Mouse (Mus musculus): ENCODE measurements around the gene Gak. TPM values are rescaled to one million over a fixed set of nuclear protein-coding genes. Genes with fewer than 3 reads are reported as not detected.

The Gak gene
- total RNA-seq, 2 experiments from 2014 or later: 95.7 to 103 TPM

DNA sequence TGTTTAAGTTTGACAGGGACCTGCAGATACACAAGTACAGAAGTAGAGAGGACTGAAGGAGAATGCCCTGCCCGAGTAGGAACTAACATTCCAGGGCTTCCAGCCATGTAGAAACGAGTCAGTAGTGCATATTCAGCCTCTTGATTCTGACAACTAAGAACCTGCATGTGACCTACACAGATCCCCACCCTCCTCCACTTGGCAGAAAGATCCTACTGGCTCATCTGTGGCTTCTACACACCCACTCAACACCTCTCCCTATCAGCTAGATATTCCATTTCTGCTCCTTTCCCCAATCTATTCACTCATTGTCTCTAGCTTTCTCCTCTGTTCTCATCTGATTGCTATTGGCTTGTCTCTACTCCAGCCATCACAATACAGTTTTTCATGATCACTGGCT, 7.7 kb downstream of the Gak start:
- no peak for DNase-seq (ENCODE audit: extremely low spot score in 1 of 2, low spot score in 1 of 2)

DNA sequence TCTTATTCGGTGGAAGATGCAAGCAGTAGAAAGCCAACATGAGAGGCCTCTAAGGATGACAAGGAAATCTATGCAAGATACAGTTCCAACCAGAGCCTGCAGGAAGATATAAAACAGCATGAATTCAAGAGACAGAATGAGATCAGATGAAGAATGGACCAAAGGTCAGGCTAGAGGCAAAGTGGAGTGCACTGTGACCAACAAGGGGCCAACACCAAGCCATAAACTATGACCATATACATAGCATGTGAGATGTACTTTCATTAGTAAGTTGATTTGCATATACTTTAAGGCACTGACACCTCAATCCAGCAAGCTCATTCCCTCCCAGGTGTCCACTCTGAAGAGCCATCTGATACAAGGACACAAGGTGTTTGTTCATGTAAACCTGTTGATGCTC, 19.1 kb downstream of the Gak start:
- DNase-seq (ENCODE audit: extremely low spot score in 1 of 2, low spot score in 1 of 2): no peak

DNA sequence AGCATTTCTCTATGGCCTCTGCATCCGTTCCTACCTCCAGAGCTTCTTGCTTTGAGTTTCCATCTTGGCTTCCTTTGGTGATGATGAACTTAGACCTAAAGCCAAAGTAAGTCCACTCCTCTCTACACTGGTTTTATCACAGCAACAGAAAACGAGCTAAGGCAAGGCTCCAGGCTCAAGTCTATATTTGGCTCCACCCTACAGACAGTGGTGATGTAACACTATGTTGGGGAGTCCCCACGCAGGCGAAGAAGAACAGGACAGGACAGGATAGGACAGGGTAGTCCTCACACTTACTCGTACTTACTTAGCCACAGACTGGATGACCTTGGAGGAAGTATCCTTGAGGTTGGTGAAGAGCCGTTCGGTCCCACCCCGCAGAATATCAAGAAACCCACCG, 27.0 kb downstream of the Gak start:
- DNase-seq (ENCODE audit: extremely low spot score in 1 of 2, low spot score in 1 of 2): no peak

DNA sequence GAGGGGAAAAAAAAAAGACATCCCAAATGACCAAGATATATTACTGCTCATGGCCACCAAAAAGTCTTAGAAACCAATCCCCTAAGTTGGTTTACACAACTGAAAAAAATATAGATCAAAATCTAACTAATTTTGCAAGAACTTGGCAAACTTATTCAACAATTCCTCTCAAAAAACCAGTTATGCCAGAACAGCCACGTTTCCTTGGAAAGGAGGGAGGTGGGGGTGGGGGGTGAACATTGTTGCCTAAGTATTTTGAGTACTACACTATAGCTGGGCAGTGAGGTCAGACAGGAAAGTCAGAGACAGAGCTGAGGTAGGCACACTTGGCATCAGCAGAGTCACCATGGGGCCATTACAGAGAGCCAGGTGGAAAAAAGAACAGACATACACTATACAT, 29.6 kb downstream of the Gak start:
- no peak for DNase-seq (ENCODE audit: extremely low spot score in 1 of 2, low spot score in 1 of 2)

DNA sequence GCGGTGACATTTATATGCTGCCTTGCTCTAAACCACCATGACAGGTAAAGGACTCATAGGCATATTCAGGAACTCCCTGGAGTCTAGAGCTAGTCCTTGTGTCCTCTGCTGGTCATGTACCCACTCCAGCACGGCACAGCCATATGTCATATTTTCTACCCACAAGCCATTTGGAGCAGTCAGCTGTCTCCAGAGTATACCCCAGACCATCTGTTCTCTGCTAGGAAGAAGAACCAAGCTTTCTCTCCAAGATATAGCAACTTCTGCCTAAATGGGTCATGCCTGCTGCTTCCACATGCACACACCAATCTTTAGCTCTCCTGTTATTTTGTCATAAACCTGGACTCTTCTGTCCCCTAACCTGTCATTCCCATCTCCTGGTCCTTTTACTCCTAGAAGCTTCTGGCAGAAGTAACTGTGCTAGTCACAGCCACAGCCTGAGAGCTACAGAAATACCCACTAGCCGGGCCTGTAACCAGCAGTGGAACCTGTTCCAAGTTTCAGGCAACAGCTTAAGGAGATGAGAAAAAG, 48.1 kb downstream of the Gak start:
- peak in 1 of 2 experiments; percentile 21 for DNase-seq (ENCODE audit: extremely low spot score in 1 of 2, low spot score in 1 of 2)

DNA sequence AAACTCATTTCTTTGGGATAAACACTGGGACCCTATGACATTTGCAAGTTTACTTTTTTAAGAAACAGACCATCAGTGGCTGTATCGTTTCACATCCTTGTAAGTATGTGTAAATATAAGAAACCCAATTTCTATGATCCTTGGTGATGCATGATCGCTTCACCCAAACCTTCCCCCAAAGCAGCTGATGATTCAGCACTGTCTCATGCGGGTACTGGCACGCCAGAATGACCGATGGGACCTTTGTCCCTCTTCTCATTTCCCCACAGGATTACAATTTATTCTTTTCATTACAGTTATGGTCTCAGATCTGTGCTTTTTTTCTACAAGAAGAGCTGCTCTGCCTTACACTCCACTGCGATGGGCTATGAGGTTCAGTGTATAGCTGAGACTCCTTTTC, 56.5 kb downstream of the Gak start:
- DNase-seq (ENCODE audit: extremely low spot score in 1 of 2, low spot score in 1 of 2): no peak

DNA sequence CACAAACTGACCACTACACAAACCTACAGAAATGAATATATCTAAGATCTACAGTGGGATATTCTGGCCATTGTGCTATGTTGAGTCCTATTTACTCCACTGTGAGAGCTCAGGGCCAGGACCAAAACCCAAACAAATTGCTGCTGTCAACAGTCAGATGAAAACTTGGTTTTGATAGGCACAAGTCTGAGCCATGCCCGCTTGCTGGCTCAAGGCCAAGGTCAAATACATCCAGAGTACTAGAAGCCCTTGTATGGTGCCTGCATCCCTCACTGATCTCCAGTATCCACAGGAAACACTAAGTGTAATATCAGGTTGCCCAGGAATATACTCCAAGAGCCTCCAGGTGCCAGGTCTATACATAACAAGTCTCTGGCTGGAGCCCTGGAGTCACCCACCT, 58.6 kb downstream of the Gak start:
- no peak for DNase-seq (ENCODE audit: extremely low spot score in 1 of 2, low spot score in 1 of 2)

DNA sequence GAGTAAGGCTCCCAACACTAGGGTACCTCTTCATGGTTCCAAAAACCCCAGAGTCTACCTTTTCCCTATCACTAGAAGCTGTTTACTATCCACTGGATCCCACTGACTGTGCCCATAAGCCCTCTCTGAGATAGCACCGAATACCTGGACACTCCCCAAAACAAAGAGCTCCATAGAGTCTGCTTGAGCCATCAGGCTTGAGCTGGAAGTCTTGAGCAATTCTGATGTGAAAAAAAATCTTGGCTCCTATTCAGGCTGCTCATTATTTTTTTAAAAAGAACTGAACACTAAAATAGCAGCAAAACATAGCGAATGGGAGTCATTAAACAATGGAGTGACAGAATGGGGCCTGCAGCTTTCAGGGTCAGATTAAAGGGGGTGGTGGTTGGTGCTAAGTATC, 62.5 kb downstream of the Gak start:
- DNase-seq (ENCODE audit: extremely low spot score in 1 of 2, low spot score in 1 of 2): no peak

DNA sequence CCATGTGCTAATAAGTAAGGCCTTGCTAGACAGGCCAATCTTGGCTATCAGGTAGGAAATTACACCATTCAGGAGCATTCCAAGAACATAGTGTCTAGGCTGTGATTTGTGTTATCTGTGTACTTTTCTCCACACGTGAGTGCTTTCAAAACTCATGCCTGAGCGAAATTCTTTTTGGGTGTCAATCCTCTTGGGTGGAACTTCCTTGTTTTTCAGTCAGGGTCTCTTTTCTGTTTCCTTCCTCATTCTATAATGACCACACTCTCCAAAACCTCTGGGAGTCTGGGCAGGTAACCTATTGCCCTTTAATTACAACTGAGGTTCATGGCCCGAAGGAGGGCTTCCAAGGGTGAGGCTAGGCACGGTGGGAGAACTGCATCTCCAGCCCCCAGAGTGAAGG, 63.0 kb downstream of the Gak start:
- DNase-seq (ENCODE audit: extremely low spot score in 1 of 2, low spot score in 1 of 2): no peak

DNA sequence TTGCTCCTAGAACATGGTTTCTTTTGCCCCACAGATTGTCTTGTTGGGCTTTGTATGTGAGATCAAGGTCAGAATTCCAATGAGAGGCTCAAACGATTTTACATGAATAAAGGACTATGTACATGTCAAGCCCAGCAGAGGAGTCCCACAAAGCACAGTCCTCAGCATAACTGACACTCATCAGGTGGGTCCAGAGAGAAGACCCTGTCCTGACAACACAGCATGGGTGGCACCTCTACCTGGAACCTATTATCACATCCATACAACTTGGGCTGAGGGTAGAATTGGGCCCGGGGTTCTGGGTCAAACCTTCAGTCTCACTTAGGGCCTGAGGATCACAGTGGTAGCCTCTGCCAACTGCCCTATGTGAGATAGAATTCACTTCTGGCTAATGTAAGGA, 64.2 kb downstream of the Gak start:
- no peak for DNase-seq (ENCODE audit: extremely low spot score in 1 of 2, low spot score in 1 of 2)

DNA sequence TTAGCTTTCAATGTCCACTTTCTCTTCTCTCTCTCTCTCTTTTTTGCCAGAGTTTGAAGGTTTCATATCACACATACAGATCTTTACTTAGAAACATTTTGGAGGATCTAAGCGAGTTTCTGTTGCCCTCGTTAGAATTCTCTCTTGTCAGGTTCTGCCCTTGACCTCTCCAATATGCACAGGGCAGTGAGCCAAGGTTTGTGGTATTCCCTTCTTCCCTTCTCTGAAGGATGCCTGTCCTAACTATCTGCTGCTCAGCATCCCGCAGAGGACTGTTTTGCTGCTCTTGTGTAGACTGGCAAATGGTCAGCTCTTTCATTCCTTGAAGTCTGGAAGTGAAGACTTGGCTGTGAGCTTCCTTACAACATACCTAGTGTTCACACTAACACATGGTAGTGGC, 65.2 kb downstream of the Gak start:
- DNase-seq (ENCODE audit: extremely low spot score in 1 of 2, low spot score in 1 of 2): no peak

DNA sequence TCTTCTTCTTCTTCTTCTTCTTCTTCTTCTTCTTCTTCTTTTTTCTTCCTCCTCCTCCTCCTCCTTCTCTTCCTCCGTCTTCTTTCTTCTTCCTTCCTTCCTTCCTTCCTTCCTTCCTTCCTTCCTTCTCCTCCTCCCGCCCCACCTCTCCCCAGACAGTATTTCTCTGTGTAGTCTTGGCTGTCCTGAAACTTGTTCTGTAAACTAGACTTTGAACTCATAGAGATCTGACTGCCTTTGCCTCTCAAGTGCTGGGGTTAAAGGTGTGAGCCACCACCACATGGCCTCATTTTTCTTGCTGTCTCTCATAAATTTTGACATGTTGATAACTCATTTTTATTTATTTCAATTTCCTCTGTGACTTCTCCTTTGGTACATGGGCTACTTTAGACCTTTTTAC, 67.1 kb downstream of the Gak start:
- no peak for DNase-seq (ENCODE audit: extremely low spot score in 1 of 2, low spot score in 1 of 2)

DNA sequence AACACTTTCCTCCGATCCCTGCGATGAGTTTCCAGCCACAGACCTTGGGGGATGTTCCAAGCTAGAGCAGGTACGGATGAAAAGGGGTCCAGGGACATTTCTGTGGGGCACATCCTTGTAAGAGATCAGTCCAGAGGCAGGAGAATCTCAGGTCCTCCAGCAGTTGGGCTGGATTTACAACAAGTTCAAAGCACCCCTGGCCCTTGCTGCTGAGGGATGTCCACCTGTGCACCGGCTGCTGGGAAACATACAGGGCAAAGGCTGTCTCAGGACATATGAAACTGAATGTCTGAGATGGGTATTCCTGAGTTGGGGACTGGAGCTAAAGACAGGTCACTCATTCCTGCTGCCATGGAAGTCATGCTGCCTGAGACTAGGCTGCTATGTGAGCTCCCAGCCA, 72.6 kb downstream of the Gak start:
- no peak for DNase-seq (ENCODE audit: extremely low spot score in 1 of 2, low spot score in 1 of 2)

DNA sequence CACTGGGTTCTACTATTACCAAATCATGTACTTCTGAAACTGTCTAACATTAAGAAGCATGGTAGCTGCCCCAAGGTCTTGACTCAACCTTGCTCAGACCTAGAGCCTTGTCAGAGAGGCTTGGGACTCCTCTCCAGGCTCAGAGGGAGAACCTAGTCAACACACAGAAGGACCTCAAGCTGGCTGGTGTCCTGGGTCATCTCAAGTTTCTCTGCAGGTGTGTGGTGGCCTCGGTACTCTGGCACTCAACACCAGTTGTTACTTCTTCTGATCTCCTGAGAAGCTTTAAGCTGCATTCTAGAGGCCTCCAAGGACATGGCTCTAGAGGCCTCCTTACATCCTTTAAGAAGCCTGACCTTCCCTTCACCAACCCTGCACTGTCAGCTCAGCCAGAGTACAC, 75.5 kb downstream of the Gak start:
- DNase-seq (ENCODE audit: extremely low spot score in 1 of 2, low spot score in 1 of 2): no peak

DNA sequence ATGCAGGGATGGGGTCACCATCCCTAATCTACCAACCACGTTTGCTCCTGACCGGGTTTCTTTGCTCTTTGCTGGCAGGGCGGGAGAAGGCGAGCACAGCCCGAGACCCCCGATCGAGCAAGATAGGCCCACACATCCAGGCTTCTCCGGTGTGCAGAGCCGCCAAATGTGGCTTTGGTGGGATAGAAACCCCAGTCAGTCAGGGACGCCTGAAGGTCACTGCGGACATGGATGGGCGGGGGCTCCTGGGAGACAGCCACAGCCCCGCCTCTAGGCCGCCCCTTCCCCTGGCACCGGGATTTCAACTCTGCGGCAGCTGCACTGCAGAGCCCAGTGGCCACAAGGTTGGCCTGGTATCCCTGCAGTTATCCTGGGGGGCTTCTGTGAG, 79.4 kb downstream of the Gak start:
- peak in 1 of 2 experiments; percentile 26 for DNase-seq (ENCODE audit: extremely low spot score in 1 of 2, low spot score in 1 of 2)

DNA sequence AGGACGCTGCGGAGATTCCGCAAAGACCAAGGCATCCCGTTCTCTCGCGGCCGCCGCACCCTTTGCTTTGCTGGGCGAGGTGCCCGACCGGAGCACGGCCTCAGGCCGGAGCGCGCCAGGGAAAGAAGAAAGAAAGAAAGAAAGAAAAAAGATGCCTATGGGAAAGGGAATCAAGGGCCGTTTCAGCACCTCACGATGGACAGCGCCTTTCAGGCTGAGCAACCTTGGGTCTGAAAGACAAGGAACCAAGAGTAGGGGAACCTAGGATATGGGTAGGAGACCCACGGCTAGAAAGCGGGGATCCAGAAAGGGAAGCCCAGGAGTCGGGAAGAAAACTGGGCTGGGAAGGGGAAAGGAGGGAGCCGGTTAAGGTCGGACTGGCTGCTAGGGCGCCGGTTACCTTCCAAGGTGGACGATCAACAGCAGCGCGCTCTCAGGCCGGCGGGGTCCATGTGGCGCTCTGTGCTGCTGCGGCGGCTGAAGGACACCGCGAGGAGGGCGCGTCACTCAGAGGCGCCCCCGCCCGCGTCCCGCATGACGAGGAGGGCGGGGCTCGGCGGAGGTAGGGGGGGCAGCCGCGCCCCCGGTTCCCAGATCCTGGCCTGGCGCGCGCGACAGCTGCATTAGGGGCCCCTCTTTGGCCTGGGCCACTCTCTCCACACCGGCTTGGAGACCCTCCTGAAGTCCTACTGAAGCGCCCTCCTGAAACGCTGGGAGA, 79.9 kb downstream of the Gak start, which contains the start of gene Cplx1:
Gene Cplx1 (minus strand): TSS at position 536 of the 718 bp plus-strand sequence.
- peak; percentile 58 to 65 for DNase-seq (ENCODE audit: extremely low spot score in 1 of 2, low spot score in 1 of 2)

DNA sequence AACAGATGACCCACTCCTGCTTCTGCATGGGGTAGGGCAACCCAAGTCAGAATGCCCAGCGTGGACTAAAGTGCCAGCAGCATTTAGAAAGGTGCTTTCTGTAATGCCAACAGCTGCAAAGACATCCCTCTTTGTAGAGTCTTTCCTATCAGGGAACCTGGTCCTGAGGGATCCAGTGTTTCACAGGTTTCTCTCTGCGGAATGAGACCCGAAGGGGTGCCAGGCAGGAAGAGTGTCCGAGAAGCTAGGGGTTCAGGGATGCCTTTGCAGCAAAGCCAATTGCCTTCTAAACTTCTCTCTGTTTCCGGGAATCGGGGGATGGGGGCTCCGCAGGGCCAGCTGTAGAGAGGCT, 80.4 kb downstream of the Gak start:
- no peak for DNase-seq (ENCODE audit: extremely low spot score in 1 of 2, low spot score in 1 of 2)

DNA sequence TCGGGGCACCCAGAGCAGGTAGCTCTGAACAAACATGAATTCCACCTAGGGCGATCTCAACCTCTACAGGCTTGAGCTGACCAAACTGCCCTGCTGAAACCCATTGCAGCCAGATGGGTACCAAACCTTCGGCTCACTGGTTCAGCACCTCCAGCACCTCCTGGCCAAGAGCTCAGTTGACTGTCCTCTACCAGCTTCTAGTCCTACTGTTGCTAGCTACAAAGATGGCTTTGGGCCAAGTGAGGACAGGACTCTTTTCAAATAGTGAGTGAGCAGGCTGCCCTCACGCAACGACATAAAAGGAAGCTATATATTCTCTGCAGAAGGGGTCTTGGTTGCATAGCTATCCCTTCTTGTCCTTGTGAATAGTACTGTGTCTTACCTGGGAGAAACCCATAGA, 81.9 kb downstream of the Gak start:
- no peak for DNase-seq (ENCODE audit: extremely low spot score in 1 of 2, low spot score in 1 of 2)

DNA sequence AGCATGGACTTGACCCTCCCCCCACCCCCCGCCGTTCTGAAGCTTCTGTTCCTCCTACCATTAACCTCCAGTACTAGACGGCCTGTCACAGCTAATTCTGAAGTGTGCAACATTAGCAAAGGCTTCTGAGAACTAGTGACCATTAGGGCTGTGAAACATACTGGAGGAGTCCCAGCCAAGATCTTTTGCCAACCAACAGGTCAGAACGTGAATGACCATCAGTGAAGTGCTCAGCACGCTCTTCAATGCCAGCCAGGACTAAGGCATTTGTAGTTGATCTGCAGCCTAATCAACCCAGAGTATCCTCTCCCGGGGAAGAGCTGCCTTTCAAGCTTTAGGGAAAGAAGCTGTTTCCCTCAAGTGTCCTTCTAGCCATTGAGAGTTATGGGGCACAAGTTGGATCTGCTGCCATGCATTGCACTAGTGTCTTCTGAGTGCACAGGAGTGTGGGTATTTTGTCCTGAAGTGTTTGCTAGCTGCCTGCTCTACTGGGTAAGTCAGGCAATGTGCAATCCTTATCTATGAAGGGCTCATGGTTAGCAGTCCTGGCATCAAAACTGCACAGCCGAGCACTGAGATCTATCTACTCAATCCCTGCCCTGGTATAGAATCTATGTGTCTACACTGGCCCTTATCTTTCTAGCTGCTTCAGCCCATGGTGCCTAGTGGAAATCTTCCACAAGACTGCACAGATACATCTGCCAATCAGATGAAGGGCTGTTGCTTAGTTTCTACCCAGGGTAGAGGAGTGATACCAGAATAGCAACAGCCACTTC, 85.9 kb downstream of the Gak start:
- no peak for DNase-seq (ENCODE audit: extremely low spot score in 1 of 2, low spot score in 1 of 2)

DNA sequence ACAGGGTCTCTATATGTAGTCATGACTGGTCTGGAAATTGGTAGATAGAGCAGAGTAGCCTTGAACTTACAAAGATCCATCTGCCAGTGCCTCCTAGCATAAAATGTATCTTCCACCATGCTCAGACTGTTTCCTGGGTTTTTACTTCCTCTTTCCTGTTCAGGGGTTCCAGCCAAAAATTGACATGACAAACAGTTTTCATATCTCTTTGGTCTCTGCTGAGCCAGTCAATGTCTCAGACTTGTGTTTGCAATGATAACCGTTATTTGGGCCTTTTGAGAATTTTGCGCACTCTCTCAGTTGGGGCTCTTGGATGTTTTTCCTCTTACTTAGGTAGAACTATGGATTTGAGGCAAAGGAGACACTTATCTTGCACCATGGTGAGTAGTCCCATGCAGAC, 95.4 kb downstream of the Gak start:
- no peak for DNase-seq (ENCODE audit: extremely low spot score in 1 of 2, low spot score in 1 of 2)

DNA sequence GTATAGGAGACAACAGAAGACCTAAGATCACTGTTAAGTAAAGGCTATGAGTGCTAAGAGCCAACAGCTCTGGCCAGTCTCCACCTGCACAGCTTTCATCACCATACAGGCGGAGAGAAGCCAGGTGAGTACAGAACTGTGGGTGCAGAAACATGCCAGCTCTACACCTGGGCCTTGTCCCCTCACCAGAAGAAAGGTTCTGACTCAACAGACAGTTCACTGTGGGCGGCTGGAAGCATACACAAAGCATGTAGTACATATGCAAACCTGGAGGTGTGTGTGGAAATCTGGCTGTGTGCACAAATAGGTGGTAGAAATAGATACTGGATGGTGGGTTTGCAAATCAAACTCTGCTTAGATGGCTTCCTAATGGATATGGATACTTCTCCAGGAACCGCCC, 107.0 kb downstream of the Gak start:
- no peak for DNase-seq (ENCODE audit: extremely low spot score in 1 of 2, low spot score in 1 of 2)

DNA sequence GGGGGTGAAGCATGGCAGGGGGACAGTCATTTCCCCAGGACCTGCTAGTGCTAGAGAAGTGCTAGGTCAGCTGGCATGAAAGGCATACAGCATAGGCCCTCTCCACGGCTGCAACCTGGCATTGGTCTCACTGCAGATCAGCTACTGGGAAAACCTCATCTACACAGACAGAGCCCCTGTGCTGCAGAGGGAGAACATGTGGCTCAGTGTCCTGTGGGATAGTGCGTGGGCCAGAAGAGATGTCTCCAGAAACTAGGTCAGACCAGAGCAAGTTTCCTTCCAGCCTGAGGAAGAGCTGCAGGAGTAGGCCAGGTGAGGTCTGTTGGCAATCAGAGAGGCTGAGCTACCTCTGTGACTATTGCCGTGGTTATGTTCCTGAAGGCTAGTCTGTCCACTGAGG, 107.7 kb downstream of the Gak start:
- DNase-seq (ENCODE audit: extremely low spot score in 1 of 2, low spot score in 1 of 2): no peak

Measured in layer of hippocampus, postnatal 25 days (tissue).